8 mouse cellular contexts compared by ENCODE assay signal in genomic region chr9:118507552-118507951, GRCm38 (mm10). TPM values are rescaled to one million over a fixed set of nuclear protein-coding genes. Genes with fewer than 3 reads are reported as not detected.
DNase-seq lines count a peak whose midpoint lies in the region; ATAC-seq lines count a peak whose summit lies in the region.

No protein-coding gene starts in this region.

- 76% methylated on average over 6 of the region's 6 CpGs for WGBS in embryonic facial prominence, embryonic 13.5 days
- 70% methylated on average over 6 of the region's 6 CpGs for WGBS in midbrain, embryonic 11.5 days

- no peaks in the 10 kb centered on the region for H3K9me3 ChIP-seq in erythroblast, embryonic 14.5 days (ENCODE audit: control insufficient read depth, low read length)
- no peaks in the 10 kb centered on the region for H3K9me3 ChIP-seq in embryonic facial prominence, embryonic 13.5 days
- no peaks in the 10 kb centered on the region for H3K9me3 ChIP-seq in midbrain, embryonic 11.5 days (ENCODE audit: control insufficient read depth, low read length)

- peak overlapping the region; percentile 91 for H3K9ac ChIP-seq in embryonic facial prominence, embryonic 13.5 days
- no peak overlapping the region; the same call in 1 of the 2 replicates for H3K9ac ChIP-seq in midbrain, embryonic 11.5 days (ENCODE audit: low read length)

- H3K27me3 ChIP-seq in erythroblast, embryonic 14.5 days (ENCODE audit: control insufficient read depth), result no peaks in the 10 kb centered on the region
- no peaks in the 10 kb centered on the region for H3K27me3 ChIP-seq in embryonic facial prominence, embryonic 13.5 days
- no peaks in the 10 kb centered on the region for H3K27me3 ChIP-seq in midbrain, embryonic 11.5 days (ENCODE audit: control insufficient read depth, insufficient read depth, low read length)

- H3K36me3 ChIP-seq in erythroblast, embryonic 14.5 days (ENCODE audit: control insufficient read depth), result peaks cover 13% of the 10 kb centered on the region
- no peaks in the 10 kb centered on the region for H3K36me3 ChIP-seq in embryonic facial prominence, embryonic 13.5 days
- no peaks in the 10 kb centered on the region for H3K36me3 ChIP-seq in midbrain, embryonic 11.5 days (ENCODE audit: control insufficient read depth, insufficient read depth, low read length)

- H3K4me3 ChIP-seq in erythroblast, embryonic 14.5 days (replicated peaks), result peak overlapping the region; percentile 92
- peak overlapping the region; percentile 91 for H3K4me3 ChIP-seq in embryonic facial prominence, embryonic 13.5 days
- H3K4me3 ChIP-seq in midbrain, embryonic 11.5 days (ENCODE audit: low read depth, low read length), result peak overlapping the region; percentile 94

- H3K27ac ChIP-seq in embryonic facial prominence, embryonic 13.5 days, result no peak overlapping the region
- no peak overlapping the region for H3K27ac ChIP-seq in midbrain, embryonic 11.5 days (ENCODE audit: low read depth, low read length)

- ATAC-seq in erythroblast, adult 5-6 weeks (replicated peaks; ENCODE audit: low FRiP score, poor library complexity, severe bottlenecking), result no peak
- ATAC-seq in embryonic facial prominence, embryonic 13.5 days (ENCODE audit: insufficient number of reproducible peaks, insufficient read depth, low FRiP score, low TSS enrichment, low read depth), result no peak
- no peak for ATAC-seq in midbrain, embryonic 11.5 days (ENCODE audit: low FRiP score)
- ATAC-seq in monocyte, adult 5-6 weeks (replicated peaks; ENCODE audit: insufficient number of reproducible peaks, low FRiP score, low TSS enrichment, poor library complexity, severe bottlenecking), result no peak

- peak overlapping the region; percentile 99 for H3K4me2 ChIP-seq in embryonic facial prominence, embryonic 13.5 days
- H3K4me2 ChIP-seq in midbrain, embryonic 11.5 days, result peak overlapping the region; percentile 99; the same call in 1 of the 2 replicates

- H3K4me1 ChIP-seq in erythroblast, embryonic 14.5 days (ENCODE audit: control insufficient read depth), result peaks cover 47% of the 10 kb centered on the region
- H3K4me1 ChIP-seq in embryonic facial prominence, embryonic 13.5 days, result peaks cover 25% of the 10 kb centered on the region
- H3K4me1 ChIP-seq in midbrain, embryonic 11.5 days (ENCODE audit: control insufficient read depth, insufficient read depth, low read length), result peaks cover 18% of the 10 kb centered on the region

- DNase-seq in kidney, adult 18-20 months, result peak; percentile 53
- no peak for DNase-seq in midbrain, embryonic 11.5 days (ENCODE audit: low spot score, missing footprints)
- no peak for DNase-seq in embryo, embryonic 10.5 days (ENCODE audit: low spot score)
- DNase-seq in gastrocnemius, adult 18-20 months (ENCODE audit: low spot score), result no peak

RNA-seq across cellular contexts. Expression of gene Golga4, which starts 1.5 kb away (rescaled TPM):
- polyA plus RNA-seq in erythroblast, embryonic 14.5 days (2012), result 0.88 and 0.92 TPM in 2 replicates
- total RNA-seq in erythroblast, adult 5-6 weeks (2015; ENCODE audit: low replicate concordance), result 15.3 and 19.2 TPM in 2 replicates
- 20.0 and 24.5 TPM in 2 replicates for total RNA-seq in erythroblast, adult 5-6 weeks (2017; ENCODE audit: low replicate concordance)
- 54.2 and 55.2 TPM in 2 replicates for polyA plus RNA-seq in embryonic facial prominence, embryonic 13.5 days (2015; fragmentation: Nextera tagmentation; extraction: Ambion mirVana)
- 48.5 and 48.7 TPM in 2 replicates for polyA plus RNA-seq in midbrain, embryonic 11.5 days (2014; fragmentation: Nextera tagmentation; extraction: Ambion mirVana)
- total RNA-seq in gastrocnemius, adult 18-20 months (2021), result 100 to 1,000 TPM; 385 to 446 TPM
- 97.5 to 187 TPM (median 99.7 TPM) in 3 replicates for total RNA-seq in monocyte, adult 5-6 weeks (2017)

RNA-seq across cellular contexts. Expression of gene Eomes, which starts 29.5 kb away (rescaled TPM):
- polyA plus RNA-seq in erythroblast, embryonic 14.5 days (2012), result not detected in 2 replicates
- total RNA-seq in erythroblast, adult 5-6 weeks (2015; ENCODE audit: low replicate concordance), result not detected in 2 replicates
- not detected in 2 replicates for total RNA-seq in erythroblast, adult 5-6 weeks (2017; ENCODE audit: low replicate concordance)
- 0.10 and 0.20 TPM in 2 replicates for polyA plus RNA-seq in embryonic facial prominence, embryonic 13.5 days (2015; fragmentation: Nextera tagmentation; extraction: Ambion mirVana)
- 0.33 and 1.1 TPM in 2 replicates for polyA plus RNA-seq in midbrain, embryonic 11.5 days (2014; fragmentation: Nextera tagmentation; extraction: Ambion mirVana)
- total RNA-seq in gastrocnemius, adult 18-20 months (2021), result not detected
- total RNA-seq in monocyte, adult 5-6 weeks (2017), result 47.6 to 167 TPM (median 48.0 TPM) in 3 replicates

Comparison
In these comparisons a context has a peak if more than half of its experiments do, and no peak if none do; other contexts are left out.
1. RNA of gene Eomes, which starts 29.5 kb away (total RNA-seq): 47.6 to 167 TPM in monocyte, adult 5-6 weeks; not detected in erythroblast, adult 5-6 weeks and not detected in gastrocnemius, adult 18-20 months; every median in the first group is over 10 times any median in the second.
2. Peak in every context shown above with its lines, with median percentiles within 50 percentile points of each other: H3K4me3 ChIP-seq.